Mouse (Mus musculus) spleen, postnatal 14 days (tissue): ENCODE results near the gene Lrrc8c.

Experiments
- DNase-seq, 2 experiments: peaks; one replicate each; pipeline ENCODE4 v3.0.0; 2021 to 2022; ENCODE audit warnings: low spot score in 2 of 2

The Lrrc8c gene

GRCm38 (mm10) chr5:105599315-105599714, 80.1 kb downstream of the Lrrc8c start:
- DNase-seq: no peak

DNA sequence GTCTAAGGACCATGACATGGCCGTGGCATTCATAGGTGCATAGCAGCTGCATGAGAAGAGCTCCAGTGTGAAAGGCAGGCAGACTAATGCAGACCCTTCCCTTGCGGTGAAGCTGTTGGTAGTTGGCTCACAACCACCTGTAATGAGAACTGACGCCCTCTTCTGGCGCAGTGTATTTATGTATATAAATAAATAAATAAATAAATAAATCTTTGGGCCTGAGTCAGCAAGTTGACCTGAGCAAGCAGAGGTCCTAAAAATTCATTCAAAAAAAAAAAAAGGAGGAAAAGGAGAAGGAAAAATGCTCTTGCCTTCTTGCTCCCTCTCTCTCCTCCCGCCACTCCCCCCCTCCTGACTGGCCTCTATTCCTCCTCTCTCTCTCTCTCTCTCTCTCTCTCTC, 81.8 kb downstream of the Lrrc8c start:
- no peak for DNase-seq

DNA sequence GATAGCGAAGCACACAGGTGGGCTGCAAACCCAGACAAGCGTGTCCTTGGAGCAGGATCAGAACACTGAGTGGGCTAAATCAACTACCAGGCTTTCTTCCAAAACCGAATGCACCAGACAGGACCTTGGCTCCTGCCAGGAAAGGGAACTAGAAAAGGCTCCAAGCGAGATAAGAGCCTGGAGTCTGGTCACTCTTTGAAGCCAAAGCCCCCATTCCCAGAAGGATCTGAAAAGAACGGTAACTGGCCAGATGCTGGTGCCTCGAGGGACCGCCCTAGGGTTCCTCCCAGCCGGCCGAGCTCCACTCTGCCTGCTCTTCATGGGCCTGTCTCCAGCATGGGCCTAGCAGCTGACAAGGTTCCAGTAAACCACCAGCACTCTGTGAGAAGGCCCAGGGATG, 83.4 kb downstream of the Lrrc8c start:
- no peak for DNase-seq

DNA sequence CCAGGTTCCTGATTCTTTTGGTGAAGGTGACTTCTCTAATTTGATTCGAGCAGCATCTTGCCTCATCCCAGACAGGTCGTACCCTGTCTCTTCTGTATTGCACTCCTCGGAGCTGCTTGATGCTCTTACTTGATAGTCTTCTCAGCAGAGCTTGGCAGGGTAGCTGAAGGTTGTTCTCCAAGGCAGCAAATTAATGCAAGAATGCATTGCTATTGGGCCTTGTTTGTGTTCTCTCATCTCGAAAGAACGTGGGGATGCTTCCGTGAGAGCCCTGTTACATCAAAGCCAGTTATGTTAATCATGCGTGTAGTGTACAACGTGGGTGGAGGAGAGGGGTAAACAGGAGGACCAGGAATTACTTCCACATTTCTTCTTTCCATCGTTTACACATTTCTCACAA, 86.5 kb downstream of the Lrrc8c start:
- no peak for DNase-seq

DNA sequence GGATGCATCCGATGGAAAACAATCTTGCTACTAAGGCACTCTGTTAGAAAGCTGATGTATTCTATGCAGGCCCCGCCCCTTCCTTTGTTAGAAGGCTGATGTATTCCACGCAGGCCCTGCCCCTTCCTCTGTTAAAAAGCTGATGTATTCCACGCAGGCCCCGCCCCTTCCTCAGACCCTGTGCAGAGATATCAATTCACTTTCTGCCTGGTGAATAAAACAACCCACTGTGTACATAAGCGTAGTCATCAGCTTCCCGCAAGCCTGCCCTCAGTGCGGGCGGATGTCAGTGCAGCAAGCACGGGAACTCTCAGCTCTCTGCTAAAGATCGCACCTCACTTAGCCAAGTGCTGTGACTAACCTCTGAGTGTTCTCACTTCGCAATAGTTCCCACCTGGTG, 90.5 kb downstream of the Lrrc8c start:
- DNase-seq: no peak

- DNase-seq: no peak
Observed at GRCm38 (mm10) chr5:105613002-105613401, 93.8 kb downstream of the Lrrc8c start.

- no peak for DNase-seq
Observed at GRCm38 (mm10) chr5:105614000-105614399, 94.8 kb downstream of the Lrrc8c start.

DNA sequence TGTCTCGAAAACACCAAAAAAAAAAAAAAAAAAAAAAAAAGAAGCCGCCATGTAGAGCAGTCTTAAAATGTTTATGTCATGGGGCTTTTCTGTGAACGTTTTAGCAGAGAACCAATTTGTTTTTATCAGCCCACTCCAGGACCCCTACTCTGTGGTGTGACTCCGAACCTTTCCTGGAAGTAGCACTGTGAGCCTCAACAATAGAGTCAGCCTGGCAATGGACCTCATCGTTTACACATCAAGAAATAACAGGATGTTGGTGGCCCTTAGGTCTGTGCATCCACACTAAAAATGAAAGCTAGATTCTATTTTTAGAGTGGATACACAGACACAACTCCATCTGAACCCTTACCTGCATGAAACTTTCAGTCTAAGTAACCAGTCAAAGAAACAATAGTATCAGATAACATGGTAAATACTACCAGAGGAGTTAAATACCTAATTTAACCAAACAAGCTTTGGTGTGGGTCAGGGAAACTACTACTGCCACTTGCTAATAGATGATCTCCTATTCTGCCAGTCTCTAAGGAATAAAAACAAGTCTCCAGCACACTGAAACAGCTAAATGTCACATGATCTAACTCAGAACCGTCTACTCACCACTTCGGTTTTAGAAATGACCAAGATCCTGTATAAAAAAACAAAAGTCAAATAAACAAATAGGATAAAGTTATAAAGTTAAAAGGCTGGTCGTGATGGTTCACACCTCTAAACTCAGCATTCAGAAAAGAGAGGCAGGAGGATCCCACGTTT, 95.7 kb downstream of the Lrrc8c start:
- no peak for DNase-seq

GRCm38 (mm10) chr5:105615871-105616454, 96.8 kb downstream of the Lrrc8c start:
- DNase-seq: no peak

DNA sequence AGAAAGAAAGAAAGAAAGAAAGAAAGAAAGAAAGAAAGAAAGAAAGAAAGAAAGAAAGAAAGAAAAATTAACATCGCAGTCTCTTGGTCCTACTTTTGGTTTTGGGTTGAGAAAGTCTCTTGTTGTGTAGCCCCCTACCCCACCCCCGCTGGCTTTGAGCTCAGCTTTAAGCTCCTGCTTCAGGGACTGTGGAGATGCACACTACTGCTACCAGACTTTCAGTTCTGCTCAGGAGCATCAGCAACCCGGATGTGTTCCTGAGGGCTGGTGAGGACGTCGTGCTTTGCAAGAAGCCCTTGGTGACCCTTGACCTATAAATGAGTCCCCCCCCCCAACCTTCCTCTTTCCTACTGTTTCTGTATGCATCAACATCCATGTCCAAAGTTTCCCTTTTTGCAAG, 97.3 kb downstream of the Lrrc8c start:
- no peak for DNase-seq

- DNase-seq: no peak
Observed at GRCm38 (mm10) chr5:105618510-105618909, 99.3 kb downstream of the Lrrc8c start.

DNA sequence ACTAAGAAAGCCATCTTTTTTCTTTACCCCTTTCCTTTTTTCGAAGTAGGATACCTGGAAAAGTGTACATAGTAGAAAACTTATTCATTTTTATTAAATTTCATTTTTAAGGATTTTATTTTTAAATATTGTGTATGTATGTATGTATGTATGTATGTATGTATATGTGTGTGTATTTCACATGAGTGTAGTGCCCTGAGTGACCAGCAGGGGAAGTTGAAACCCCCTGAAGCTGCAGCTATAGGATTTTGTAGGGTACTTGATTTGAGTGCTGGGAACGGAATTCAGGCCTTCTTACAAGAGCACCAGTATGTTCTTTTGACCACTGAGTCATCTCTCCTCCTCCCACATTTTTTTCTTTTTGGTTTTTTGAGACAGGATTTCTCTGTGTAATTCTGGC, 100.5 kb downstream of the Lrrc8c start:
- DNase-seq: no peak

- no peak for DNase-seq
Observed at GRCm38 (mm10) chr5:105620505-105621116, 101.4 kb downstream of the Lrrc8c start.

GRCm38 (mm10) chr5:105623074-105623713, 104.0 kb downstream of the Lrrc8c start:
- DNase-seq: no peak

DNA sequence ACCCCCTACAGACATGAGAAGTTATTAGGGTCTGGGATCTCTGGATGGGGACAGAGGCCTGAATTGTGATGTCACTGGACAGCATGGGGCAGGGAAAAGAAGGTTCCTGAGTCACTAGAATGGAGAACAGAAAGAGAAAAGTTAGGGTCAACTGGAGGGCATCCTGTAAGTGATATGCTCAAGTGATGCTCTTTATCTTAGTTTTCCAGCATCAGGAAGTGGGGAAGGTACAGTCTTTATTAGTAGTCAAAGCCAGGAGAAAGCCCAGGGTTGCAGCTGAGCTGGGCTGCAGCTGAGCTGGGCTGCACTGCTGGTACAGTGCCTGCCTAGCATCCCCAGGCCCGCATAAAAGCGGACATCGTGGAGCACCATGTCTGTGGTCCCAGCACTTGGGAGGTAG, 105.1 kb downstream of the Lrrc8c start:
- DNase-seq: no peak

DNA sequence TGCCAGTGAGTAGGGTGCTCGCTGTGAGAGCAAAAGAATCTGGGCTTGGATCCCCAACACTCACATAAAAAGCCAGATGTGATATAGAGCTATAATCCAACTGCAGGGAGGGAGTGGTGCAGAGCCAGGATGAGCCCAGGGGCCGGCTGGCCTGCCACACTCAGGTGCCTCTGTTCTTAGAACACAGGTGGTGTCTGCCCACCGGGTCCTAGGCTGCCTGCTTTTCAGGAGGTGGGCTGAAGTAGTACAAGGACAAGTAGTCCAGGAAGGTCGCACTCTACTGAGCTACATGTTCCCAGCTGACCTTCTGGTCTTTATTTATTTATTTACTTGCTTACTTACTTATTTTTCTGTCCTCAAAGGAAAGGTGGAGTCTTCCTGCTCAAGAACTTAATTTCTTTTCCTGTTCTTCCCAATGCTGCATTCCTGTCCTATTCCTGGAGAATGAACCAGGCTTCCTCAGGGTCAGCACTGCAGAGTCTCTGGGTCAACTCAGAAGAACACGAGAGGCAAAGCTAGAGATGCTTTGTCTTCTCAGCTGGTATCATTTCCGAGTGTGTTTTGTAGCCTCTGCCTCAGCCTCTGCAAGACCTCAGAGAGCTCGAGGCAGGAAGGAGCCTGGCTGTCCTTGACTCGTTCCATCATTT, 106.4 kb downstream of the Lrrc8c start:
- DNase-seq: no peak

GRCm38 (mm10) chr5:105626355-105626754, 107.2 kb downstream of the Lrrc8c start:
- DNase-seq: no peak

GRCm38 (mm10) chr5:105627093-105627492, 107.9 kb downstream of the Lrrc8c start:
- no peak for DNase-seq

DNA sequence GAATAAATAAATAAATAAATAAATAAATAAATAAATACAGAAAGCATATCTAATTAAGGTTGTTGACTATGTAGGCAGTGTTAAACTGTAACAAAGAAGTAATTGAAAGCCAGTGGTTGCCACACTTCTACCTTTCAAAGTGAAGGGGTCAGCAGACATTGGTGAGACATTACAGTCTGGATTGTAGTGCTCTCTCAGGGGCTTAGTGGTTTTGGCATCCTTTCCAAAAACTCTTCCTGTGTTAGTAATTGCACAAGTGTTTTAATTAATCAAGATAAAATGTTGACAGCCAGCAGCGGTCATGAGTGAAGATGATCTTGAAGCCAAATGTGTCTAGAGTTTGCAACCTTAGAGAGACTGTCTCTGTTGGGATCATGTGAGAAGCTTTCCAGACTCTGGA, 110.8 kb downstream of the Lrrc8c start:
- DNase-seq: no peak

DNA sequence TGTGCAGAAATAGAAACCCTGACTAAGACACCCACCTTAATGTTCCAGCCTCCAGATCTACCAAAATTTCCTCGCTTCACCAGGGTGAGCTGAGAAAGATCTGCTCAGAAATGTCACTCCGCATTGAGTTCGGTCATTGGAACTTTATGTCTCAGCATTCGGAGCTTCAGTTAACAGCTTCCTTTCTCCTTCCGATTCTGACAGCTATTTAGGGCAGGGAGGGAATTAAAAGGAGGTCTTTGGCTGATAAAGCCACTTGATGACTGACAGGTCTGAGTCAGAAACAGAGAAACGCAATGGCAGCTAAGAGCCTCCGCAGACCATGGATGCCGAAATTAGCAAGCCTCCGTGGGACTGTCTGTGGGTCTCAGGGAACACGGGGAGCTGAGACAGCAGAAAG, 112.9 kb downstream of the Lrrc8c start:
- DNase-seq: no peak

- DNase-seq: no peak
Observed at GRCm38 (mm10) chr5:105635576-105635975, 116.4 kb downstream of the Lrrc8c start.

DNA sequence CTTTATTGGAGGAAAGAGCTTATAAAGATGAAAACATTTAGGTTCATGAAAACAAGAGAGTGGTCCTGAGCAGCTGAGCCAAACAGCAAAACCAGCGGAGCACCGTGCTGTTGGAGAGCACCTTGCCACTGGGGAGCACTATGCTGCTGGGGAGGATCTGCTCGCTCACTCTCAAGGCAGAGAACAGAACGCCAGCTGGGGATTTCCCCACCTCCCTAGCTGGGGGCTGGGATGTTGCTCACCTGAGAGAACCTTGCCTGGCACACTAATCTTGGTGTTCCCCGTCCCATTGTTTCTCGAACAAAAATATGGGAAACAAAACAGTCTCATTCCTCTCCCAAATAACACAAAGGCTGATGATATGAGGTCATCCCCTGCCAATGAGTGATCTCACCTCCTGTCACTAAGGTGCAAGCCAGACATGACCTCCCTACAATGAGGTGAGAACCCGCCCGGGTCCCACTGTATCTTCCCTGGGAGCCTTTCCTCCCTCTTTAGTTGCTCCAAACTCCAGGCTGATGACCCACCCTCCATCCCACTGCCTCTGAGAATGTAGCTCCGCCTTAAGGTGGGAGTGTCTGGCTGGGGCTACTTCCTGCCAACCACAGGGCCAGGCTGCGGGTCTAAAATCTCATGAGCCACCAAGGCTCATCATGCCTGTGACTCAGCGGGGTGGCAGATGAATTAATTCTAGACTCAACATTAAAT, 117.5 kb downstream of the Lrrc8c start:
- no peak for DNase-seq
